17 mouse cellular contexts compared by ENCODE assay signal in genomic region chr6:51320676-51321419, GRCm38 (mm10).
DNase-seq lines count a peak whose midpoint lies in the region; ATAC-seq lines count a peak whose summit lies in the region.
"Had no signal": no experiment of that assay in that cellular context is flagged by ENCODE, and none has a peak within 500 bp of the region (broad histone marks: within the 10 kb centered on the region; RNA-seq: fewer than 3 reads in every experiment).

No protein-coding gene starts in this region.

- H3K27ac ChIP-seq in heart, embryonic 10.5 days, result peak overlapping the region; percentile 65
- H3K27ac ChIP-seq in kidney, embryonic 15.5 days, result peak overlapping the region; percentile 4
- H3K27ac ChIP-seq in intestine, embryonic 16.5 days (ENCODE audit: low read length), result peak overlapping the region; percentile 86
- H3K27ac ChIP-seq: limb, embryonic 15.5 days had no signal

- intact Hi-C loops in heart, postnatal 10 days (cut with DNase I), result no loop called here

- 0 out of 2 replicates have a peak overlapping the region, but pooled peaks have one; percentile 9 for H3K4me3 ChIP-seq in heart, embryonic 10.5 days
- no peak overlapping the region for H3K4me3 ChIP-seq in kidney, embryonic 15.5 days (replicated peaks)
- peak overlapping the region; percentile 20 for H3K4me3 ChIP-seq in intestine, embryonic 16.5 days (ENCODE audit: low read length)
- H3K4me3 ChIP-seq: limb, embryonic 15.5 days had no signal

- H3K9me3 ChIP-seq in heart, embryonic 10.5 days, result no peaks in the 10 kb centered on the region
- no peaks in the 10 kb centered on the region for H3K9me3 ChIP-seq in kidney, embryonic 15.5 days (replicated peaks)
- no peaks in the 10 kb centered on the region for H3K9me3 ChIP-seq in intestine, embryonic 16.5 days (ENCODE audit: control insufficient read depth, low read length)
- H3K9me3 ChIP-seq: G1E; limb, embryonic 15.5 days had no signal

- WGBS in heart, embryonic 10.5 days, result 34% methylated on average over 8 of the region's 8 CpGs
- 24% methylated on average over 8 of the region's 8 CpGs for WGBS in kidney, embryonic 15.5 days
- WGBS in intestine, embryonic 16.5 days, result 35% methylated on average over 8 of the region's 8 CpGs

- peak; percentile 73 for ATAC-seq in kidney, embryonic 15.5 days (replicated peaks; ENCODE audit: low FRiP score)
- ATAC-seq in intestine, embryonic 16.5 days, result peak; percentile 91
- ATAC-seq: forebrain, embryonic 16.5 days had no signal

- no peak overlapping the region for H3K9ac ChIP-seq in kidney, embryonic 15.5 days
- H3K9ac ChIP-seq in intestine, embryonic 16.5 days (ENCODE audit: low read depth, low read length), result peak overlapping the region; percentile 55; the same call in 1 of the 2 replicates
- H3K9ac ChIP-seq: limb, embryonic 15.5 days had no signal

- DNase-seq in heart, embryonic 10.5 days (ENCODE audit: low spot score), result no peak
- no peak for DNase-seq in heart, postnatal 10 days
- no peak for DNase-seq in kidney, postnatal 10 days
- peak; percentile 9 for DNase-seq in ZHBTc4 (ENCODE audit: low read depth, low spot score)
- DNase-seq in thymus, adult 18-20 months, result no peak
- DNase-seq in right cerebral cortex, adult 2 months (ENCODE audit: low spot score in 2 of 2), result no peak
- DNase-seq: B cell, adult 2 months; cerebellum, adult 8-10 months; gastrocnemius, postnatal 36 days; kidney, postnatal 25 days; lung, postnatal 4 days; retina, postnatal 1 day had no signal

- H3K4me2 ChIP-seq in kidney, embryonic 15.5 days, result no peak overlapping the region; the same call in 1 of the 2 replicates
- H3K4me2 ChIP-seq in intestine, embryonic 16.5 days (ENCODE audit: low read depth, low read length), result peak overlapping the region; percentile 37
- H3K4me2 ChIP-seq: limb, embryonic 15.5 days had no signal

- H3K4me1 ChIP-seq in heart, embryonic 10.5 days, result peaks cover 49% of the 10 kb centered on the region
- H3K4me1 ChIP-seq in kidney, embryonic 15.5 days, result peaks cover 23% of the 10 kb centered on the region
- H3K4me1 ChIP-seq in intestine, embryonic 16.5 days (ENCODE audit: control insufficient read depth, insufficient read depth, low read length), result peaks cover 9% of the 10 kb centered on the region; the same call in 1 of the 2 replicates

- no peaks in the 10 kb centered on the region for H3K36me3 ChIP-seq in heart, embryonic 10.5 days
- no peaks in the 10 kb centered on the region for H3K36me3 ChIP-seq in kidney, embryonic 15.5 days
- H3K36me3 ChIP-seq in intestine, embryonic 16.5 days (ENCODE audit: control insufficient read depth, insufficient read depth, low read length), result no peaks in the 10 kb centered on the region
- H3K36me3 ChIP-seq: G1E; limb, embryonic 15.5 days had no signal

- no peaks in the 10 kb centered on the region for H3K27me3 ChIP-seq in heart, embryonic 10.5 days (ENCODE audit: insufficient read depth, poor library complexity, severe bottlenecking)
- H3K27me3 ChIP-seq in kidney, embryonic 15.5 days, result no peaks in the 10 kb centered on the region
- no peaks in the 10 kb centered on the region for H3K27me3 ChIP-seq in intestine, embryonic 16.5 days (replicated peaks; ENCODE audit: control insufficient read depth, insufficient read depth, low read length)
- H3K27me3 ChIP-seq: limb, embryonic 15.5 days had no signal

Comparison
In these comparisons a context has a peak if more than half of its experiments do, and no peak if none do; other contexts are left out.
1. H3K27ac ChIP-seq: peak in every context shown above with its lines; median percentile 86 in intestine, embryonic 16.5 days; 65 in heart, embryonic 10.5 days; 4 in kidney, embryonic 15.5 days.